Mouse (Mus musculus) embryo, embryonic 10 days (tissue): ENCODE data around the gene Slc30a3.
"Not testable (repeated sequence)": the region's sequence is repeated elsewhere in the genome, so short reads cannot be mapped to it uniquely, and the experiment has no call there.

ENCODE experiments used
- DNase-seq: peaks from one replicate; pipeline ENCODE4 v3.0.0-alpha.2; 2015; ENCODE audit warnings: low spot score

The Slc30a3 gene

GRCm38 (mm10) chr5:31048763-31049641 is 59.0 kb downstream of the Slc30a3 start, which contains the start of gene Slc5a6:
Gene Slc5a6 (minus strand): TSS chr5:31048924.
- peak; percentile 81 for DNase-seq

GRCm38 (mm10) chr5:31047848-31048762 is 59.9 kb downstream of the Slc30a3 start, which contains the start of gene Atraid:
Gene Atraid (plus strand): TSS chr5:31048312.
- DNase-seq: peak; percentile 99

GRCm38 (mm10) chr5:31047074-31047473 is 61.0 kb downstream of the Slc30a3 start:
- DNase-seq: no peak

- DNase-seq: no peak
These were observed 61.6 kb downstream of the Slc30a3 start for GRCm38 (mm10) chr5:31046416-31046815.

GRCm38 (mm10) chr5:31038171-31038845 is 69.7 kb downstream of the Slc30a3 start:
- DNase-seq: no peak

GRCm38 (mm10) chr5:31036556-31036955 is 71.5 kb downstream of the Slc30a3 start:
- not testable (repeated sequence) for DNase-seq
